Mouse (Mus musculus) brain, embryonic 14.5 days (tissue): ENCODE results near the gene Ctr9.

ENCODE experiments used
- CTCF ChIP-seq: fragments of 200-500 bp; IDR thresholded peaks from 2 replicates; pipeline ENCODE4 v1.5.1; 2012; ENCODE audit warnings: inconsistent platforms, mild to moderate bottlenecking, moderate library complexity, borderline replicate concordance; ENCODE audit not compliant: insufficient read depth, insufficient read length; ENCODE audit errors: extremely low read depth
- POLR2A ChIP-seq: fragments of 200-500 bp; IDR thresholded peaks from 2 replicates; pipeline ENCODE4 v1.6.1; 2012; ENCODE audit warnings: mild to moderate bottlenecking, inconsistent platforms, borderline replicate concordance; ENCODE audit not compliant: poor library complexity, insufficient read depth, insufficient read length, severe bottlenecking; ENCODE audit errors: extremely low read depth

GRCm38 (mm10) chr7:111082822-111083732 is 54.3 kb downstream of the Ctr9 start, which contains the start of gene Eif4g2:
- TF ChIP-seq CTCF (no peak), POLR2A (peak; percentile 95)
